Mouse (Mus musculus) lung, embryonic 14.5 days (tissue): ENCODE data around the gene Ropn1. TPM values are rescaled to one million over a fixed set of nuclear protein-coding genes. Genes with fewer than 3 reads are reported as not detected.
"Not testable (repeated sequence)": the region's sequence is repeated elsewhere in the genome, so short reads cannot be mapped to it uniquely, and the experiment has no call there.

Source experiments
- ATAC-seq: fragments of 200-750 bp; cut with Nextera tagmentation; 2 replicates; pipeline ENCODE4 v1.8.0; 2017; ENCODE audit warnings: mild to moderate bottlenecking, moderate TSS enrichment, moderate library complexity; ENCODE audit not compliant: insufficient read depth
- DNase-seq: peaks from one replicate; pipeline ENCODE4 v3.0.0-alpha.2; 2015
- H3K27ac ChIP-seq: fragments of 300-500 bp; sonication (generic); 2 replicates; pipeline ENCODE4 v1.5.1; 2014; ENCODE audit warnings: low read depth, mild to moderate bottlenecking, moderate library complexity
- H3K27me3 ChIP-seq: fragments of 300-500 bp; sonication (generic); 2 replicates; pipeline ENCODE4 v1.6.1; 2014; ENCODE audit warnings: low read length, control low read depth; ENCODE audit not compliant: insufficient read depth
- H3K36me3 ChIP-seq: fragments of 300-500 bp; sonication (generic); 2 replicates; pipeline ENCODE4 v1.6.1; 2014; ENCODE audit warnings: control low read depth; ENCODE audit not compliant: insufficient read depth
- H3K4me1 ChIP-seq: fragments of 300-500 bp; sonication (generic); 2 replicates; pipeline ENCODE4 v1.6.1; 2014; ENCODE audit warnings: antibody characterized with exemption, control low read depth; ENCODE audit not compliant: insufficient read depth
- H3K4me2 ChIP-seq: fragments of 300-500 bp; sonication (generic); 2 replicates; pipeline ENCODE4 v1.6.1; 2014; ENCODE audit warnings: mild to moderate bottlenecking
- H3K4me3 ChIP-seq: fragments of 300-500 bp; sonication (generic); 2 replicates; pipeline ENCODE4 v1.5.1; 2014; ENCODE audit warnings: low read depth, low read length
- H3K9ac ChIP-seq: fragments of 300-500 bp; sonication (generic); 2 replicates; pipeline ENCODE4 v1.6.1; 2014
- H3K9me3 ChIP-seq: fragments of 300-500 bp; sonication (generic); 2 replicates; pipeline ENCODE4 v1.6.1; 2016; ENCODE audit warnings: low read depth, low read length, control low read depth
- CTCF ChIP-seq: IDR thresholded peaks from 2 replicates; pipeline ENCODE4 v1.5.1; 2016; ENCODE audit warnings: antibody characterized with exemption, low read depth
- WGBS: fragments of 180-500 bp; shearing (Covaris S2); extraction: QIAGEN DNeasy Blood & Tissue Kit; methylation state at CpG from one replicate; pipeline ENCODE4 v1.1.7; 2014; 5-methylcytosine and 5-hydroxymethylcytosine counted together
- polyA plus RNA-seq: library from polyadenylated mRNA; unstranded; fragments of >200 nt; fragmentation: Nextera tagmentation; extraction: Ambion mirVana; gene quantifications from 2 replicates; pipeline ENCODE4 v1.2.1, GENCODE M21; 2014

The Ropn1 gene
- polyA plus RNA-seq, 1 experiment from 2014 or later: not detected

- no peak for TF ChIP-seq CTCF
- WGBS: 68% methylated on average over 3 of the region's 3 CpGs
- H3K4me3 ChIP-seq: peak overlapping the region; percentile 72
Measured at GRCm38 (mm10) chr16:34689879-34690278, 40.2 kb downstream of the Ropn1 start.

GRCm38 (mm10) chr16:34690334-34691144 lies 40.8 kb downstream of the Ropn1 start, which contains the start of gene Ccdc14:
Gene Ccdc14, plus strand, starts transcription at chr16:34690616.
- Histone ChIP-seq H3K27ac (peak within 1 kb of the TSS; percentile 90), H3K4me2 (peak within 1 kb of the TSS; percentile 92), H3K9me3 (no peaks in the 10 kb centered on the region), H3K36me3 (no peaks in the 10 kb centered on the region), H3K9ac (peak within 1 kb of the TSS; percentile 77), H3K27me3 (no peaks in the 10 kb centered on the region), H3K4me1 (peaks cover 7% of the 10 kb centered on the region; the same call in 1 of the 2 replicates), H3K4me3 (peak within 1 kb of the TSS; percentile 72)
- TF ChIP-seq CTCF: no peak
- peak; percentile 97 for DNase-seq
- under 1% methylated on average over 53 of the region's 53 CpGs for WGBS
- peak; percentile 96 for ATAC-seq

More at GRCm38 (mm10) chr16:34689879-34690278, 40.2 kb downstream of the Ropn1 start:
- ATAC-seq (no peak), DNase-seq (no peak)
- Histone ChIP-seq H3K9me3 (no peaks in the 10 kb centered on the region), H3K27me3 (no peaks in the 10 kb centered on the region), H3K4me1 (peaks cover 7% of the 10 kb centered on the region; the same call in 1 of the 2 replicates), H3K9ac (no peak overlapping the region), H3K36me3 (no peaks in the 10 kb centered on the region), H3K4me2 (peak overlapping the region; percentile 92; the same call in 1 of the 2 replicates), H3K27ac (peak overlapping the region; percentile 90; the same call in 1 of the 2 replicates)

GRCm38 (mm10) chr16:34691156-34691555 lies 41.4 kb downstream of the Ropn1 start:
- Histone ChIP-seq H3K9me3 (no peaks in the 10 kb centered on the region), H3K9ac (peak overlapping the region; percentile 77), H3K4me2 (peak overlapping the region; percentile 92), H3K27ac (peak overlapping the region; percentile 90), H3K27me3 (no peaks in the 10 kb centered on the region), H3K4me3 (peak overlapping the region; percentile 72), H3K36me3 (no peaks in the 10 kb centered on the region), H3K4me1 (peaks cover 7% of the 10 kb centered on the region; the same call in 1 of the 2 replicates)
- DNase-seq: peak; percentile 72
- 9% methylated on average over 11 of the region's 11 CpGs for WGBS
- ATAC-seq: peak; percentile 16; the same call in 1 of the 2 replicates
- no peak for TF ChIP-seq CTCF

GRCm38 (mm10) chr16:34694477-34694876 lies 44.8 kb downstream of the Ropn1 start:
- Histone ChIP-seq H3K27me3 (no peaks in the 10 kb centered on the region), H3K4me2 (no peak overlapping the region), H3K9ac (no peak overlapping the region), H3K9me3 (no peaks in the 10 kb centered on the region), H3K4me1 (peaks cover 7% of the 10 kb centered on the region; the same call in 1 of the 2 replicates), H3K4me3 (no peak overlapping the region), H3K27ac (no peak overlapping the region), H3K36me3 (peaks cover 12% of the 10 kb centered on the region; the same call in 1 of the 2 replicates)
- TF ChIP-seq CTCF: no peak
- no peak for DNase-seq
- no peak for ATAC-seq
- 84% methylated on average over 5 of the region's 7 CpGs for WGBS

GRCm38 (mm10) chr16:34698721-34699120 lies 49.0 kb downstream of the Ropn1 start:
- WGBS: 66% methylated on average over 3 of the region's 3 CpGs
- H3K9me3 ChIP-seq, H3K4me3 ChIP-seq, H3K27ac ChIP-seq, ATAC-seq, H3K27me3 ChIP-seq, H3K4me1 ChIP-seq, H3K9ac ChIP-seq, H3K4me2 ChIP-seq, DNase-seq: not testable (repeated sequence)
- peaks cover 15% of the 10 kb centered on the region; the same call in 1 of the 2 replicates for H3K36me3 ChIP-seq

GRCm38 (mm10) chr16:34700165-34700827 lies 50.6 kb downstream of the Ropn1 start:
- 16% methylated on average over 7 of the region's 7 CpGs for WGBS
- Histone ChIP-seq H3K27ac (no peak overlapping the region), H3K4me3 (no peak overlapping the region), H3K27me3 (no peaks in the 10 kb centered on the region), H3K4me1 (no peaks in the 10 kb centered on the region), H3K36me3 (peaks cover 22% of the 10 kb centered on the region), H3K9me3 (no peaks in the 10 kb centered on the region), H3K4me2 (no peak overlapping the region), H3K9ac (no peak overlapping the region)
- ATAC-seq: peak; percentile 86
- TF ChIP-seq CTCF: peak; percentile 83
- DNase-seq: peak; percentile 96

GRCm38 (mm10) chr16:34700828-34701216 lies 51.1 kb downstream of the Ropn1 start:
- Histone ChIP-seq H3K36me3 (peaks cover 27% of the 10 kb centered on the region), H3K4me1 (no peaks in the 10 kb centered on the region), H3K9me3 (no peaks in the 10 kb centered on the region), H3K9ac (no peak overlapping the region), H3K27ac (no peak overlapping the region), H3K4me3 (no peak overlapping the region), H3K27me3 (no peaks in the 10 kb centered on the region), H3K4me2 (no peak overlapping the region)
- DNase-seq (peak; percentile 17), ATAC-seq (peak; percentile 43; the same call in 1 of the 2 replicates)
- TF ChIP-seq CTCF: no peak
- 59% methylated on average over 6 of the region's 6 CpGs for WGBS
